In the genomic region with DNA sequence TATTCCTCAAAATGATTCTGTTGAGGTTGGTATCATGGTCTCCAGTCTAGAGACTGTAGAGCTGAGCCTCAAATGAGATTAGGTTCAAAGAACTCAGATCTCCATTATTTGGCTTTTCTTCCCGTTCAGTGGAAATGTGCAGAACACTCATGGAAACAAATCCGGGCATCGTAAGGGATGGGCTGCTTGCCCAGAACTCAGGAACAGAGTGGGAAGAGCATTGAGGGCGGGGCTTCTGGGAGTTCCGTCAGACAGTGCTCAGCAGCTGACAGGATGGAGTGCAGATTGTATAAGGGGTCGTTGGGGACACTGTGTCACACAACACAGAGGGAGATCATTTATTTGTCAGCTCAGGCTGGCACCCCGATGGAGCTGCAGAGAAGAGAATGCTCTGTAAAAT, we compare ENCODE assay signal across 16 mouse cellular contexts. TPM values are rescaled to one million over a fixed set of nuclear protein-coding genes. Genes with fewer than 3 reads are reported as not detected.
DNase-seq lines count a peak whose midpoint lies in the region; ATAC-seq lines count a peak whose summit lies in the region.
"Had no signal": no experiment of that assay in that cellular context is flagged by ENCODE, and none has a peak within 500 bp of the region (broad histone marks: within the 10 kb centered on the region; RNA-seq: fewer than 3 reads in every experiment).

No protein-coding gene starts in this region.

- peak; percentile 21 to 38 for DNase-seq in cerebellum, postnatal 14 days
- no peak for DNase-seq in cerebellum, adult 8-10 months
- peak; percentile 70 for DNase-seq in right cerebral cortex, adult 18-20 months
- no peak for DNase-seq in right cerebral cortex, postnatal 4 days
- peak; percentile 61 to 83 for DNase-seq in left cerebral cortex, postnatal 14 days (ENCODE audit: low spot score in 2 of 2)
- no peak for DNase-seq in gastrocnemius, postnatal 36 days
- no peak for DNase-seq in urinary bladder, adult 18-20 months (ENCODE audit: low spot score in 2 of 2)
- DNase-seq: cerebellum, adult 9-10 months; heart, postnatal 10 days; kidney, postnatal 10 days had no signal

- no peak overlapping the region for H3K4me3 ChIP-seq in kidney, embryonic 16.5 days (ENCODE audit: low read length)
- H3K4me3 ChIP-seq: limb, embryonic 13.5 days had no signal

- no peak for ATAC-seq in kidney, embryonic 16.5 days (ENCODE audit: low FRiP score, low TSS enrichment)

- 59% methylated on average over 7 of the region's 7 CpGs for WGBS in kidney, embryonic 16.5 days

- no peaks in the 10 kb centered on the region for H3K36me3 ChIP-seq in kidney, embryonic 16.5 days (ENCODE audit: insufficient read depth, low read length)
- H3K36me3 ChIP-seq: limb, embryonic 13.5 days had no signal

- no peak overlapping the region for H3K9ac ChIP-seq in kidney, embryonic 16.5 days (replicated peaks; ENCODE audit: low read length)
- H3K9ac ChIP-seq: limb, embryonic 13.5 days had no signal

- no peak overlapping the region for H3K27ac ChIP-seq in kidney, embryonic 16.5 days (ENCODE audit: low read length)
- H3K27ac ChIP-seq: limb, embryonic 13.5 days had no signal

- intact Hi-C loops in left cerebral cortex, postnatal 14 days (cut with DNase I), result no loop called here
- intact Hi-C loops in gastrocnemius, postnatal 36 days (cut with DNase I), result no loop called here

- no peaks in the 10 kb centered on the region for H3K27me3 ChIP-seq in kidney, embryonic 16.5 days (ENCODE audit: insufficient read depth, low read length)
- H3K27me3 ChIP-seq: limb, embryonic 13.5 days had no signal

- H3K9me3 ChIP-seq in kidney, embryonic 16.5 days (ENCODE audit: low read length), result peaks cover 4% of the 10 kb centered on the region; the same call in 1 of the 2 replicates
- H3K9me3 ChIP-seq: limb, embryonic 13.5 days had no signal

- H3K4me1 ChIP-seq in kidney, embryonic 16.5 days (ENCODE audit: insufficient read depth, low read length), result no peaks in the 10 kb centered on the region
- H3K4me1 ChIP-seq: limb, embryonic 13.5 days had no signal

- H3K4me2 ChIP-seq in kidney, embryonic 16.5 days (replicated peaks; ENCODE audit: low read depth, low read length), result no peak overlapping the region
- H3K4me2 ChIP-seq: limb, embryonic 13.5 days; midbrain, embryonic 11.5 days had no signal

RNA-seq across cellular contexts. Expression of gene Slc22a16, which starts 22.1 kb away (rescaled TPM):
- total RNA-seq in left cerebral cortex, postnatal 14 days (2021), result not detected
- polyA plus RNA-seq in kidney, embryonic 16.5 days (2015; fragmentation: Nextera tagmentation; extraction: Ambion mirVana), result not detected in 2 replicates
- total RNA-seq in gastrocnemius, postnatal 36 days (2021), result not detected
- total RNA-seq: gastrocnemius, postnatal 4 days; heart, postnatal 10 days had no signal
- polyA plus RNA-seq: embryonic facial prominence, embryonic 11.5 days; limb, embryonic 13.5 days; lung, embryonic 16.5 days; midbrain, embryonic 11.5 days had no signal

RNA-seq across cellular contexts. Expression of gene Ddo, which starts 37.6 kb away (rescaled TPM):
- 1 to 10 TPM; 5.5 to 7.2 TPM for total RNA-seq in left cerebral cortex, postnatal 14 days (2021)
- 0.74 and 1.0 TPM in 2 replicates for polyA plus RNA-seq in kidney, embryonic 16.5 days (2015; fragmentation: Nextera tagmentation; extraction: Ambion mirVana)
- total RNA-seq in gastrocnemius, postnatal 36 days (2021), result 10 to 100 TPM; 20.2 to 25.9 TPM

Comparison
In these comparisons a context has a peak if more than half of its experiments do, and no peak if none do; other contexts are left out.
1. DNase-seq: peak in cerebellum, postnatal 14 days (2 of 2), right cerebral cortex, adult 18-20 months (single experiment) and left cerebral cortex, postnatal 14 days (2 of 2); none in cerebellum, adult 8-10 months (single experiment), right cerebral cortex, postnatal 4 days (single experiment), gastrocnemius, postnatal 36 days (0 of 2) and urinary bladder, adult 18-20 months (0 of 2).